Mouse (Mus musculus): ENCODE measurements around the gene Hist1h2bh.
"Not testable (repeated sequence)": the region's sequence is repeated elsewhere in the genome, so short reads cannot be mapped to it uniquely, and the experiment has no call there.

The Hist1h2bh gene

DNA sequence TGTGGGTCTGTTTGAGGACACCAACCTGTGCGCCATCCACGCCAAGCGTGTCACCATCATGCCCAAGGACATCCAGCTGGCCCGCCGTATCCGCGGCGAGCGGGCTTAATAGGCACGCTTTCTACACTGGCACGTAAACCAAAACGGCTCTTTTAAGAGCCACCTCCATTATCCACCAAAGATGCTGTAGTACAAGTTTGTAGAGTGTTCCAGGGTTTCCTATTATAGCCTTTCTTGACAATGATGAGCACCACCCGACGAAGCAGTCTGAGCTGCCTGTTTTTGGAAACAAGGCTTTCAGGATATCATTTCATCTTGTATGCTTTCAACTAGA is 1.6 kb upstream of the Hist1h2bh start:
- H3K36me3 ChIP-seq (ENCODE audit: control insufficient read depth, insufficient read depth, low read length, poor library complexity, severe bottlenecking); H3K27me3 ChIP-seq (ENCODE audit: control insufficient read depth, insufficient read depth, low read length, poor library complexity, severe bottlenecking); DNase-seq (ENCODE audit: low read depth, low spot score): not testable (repeated sequence)

DNA sequence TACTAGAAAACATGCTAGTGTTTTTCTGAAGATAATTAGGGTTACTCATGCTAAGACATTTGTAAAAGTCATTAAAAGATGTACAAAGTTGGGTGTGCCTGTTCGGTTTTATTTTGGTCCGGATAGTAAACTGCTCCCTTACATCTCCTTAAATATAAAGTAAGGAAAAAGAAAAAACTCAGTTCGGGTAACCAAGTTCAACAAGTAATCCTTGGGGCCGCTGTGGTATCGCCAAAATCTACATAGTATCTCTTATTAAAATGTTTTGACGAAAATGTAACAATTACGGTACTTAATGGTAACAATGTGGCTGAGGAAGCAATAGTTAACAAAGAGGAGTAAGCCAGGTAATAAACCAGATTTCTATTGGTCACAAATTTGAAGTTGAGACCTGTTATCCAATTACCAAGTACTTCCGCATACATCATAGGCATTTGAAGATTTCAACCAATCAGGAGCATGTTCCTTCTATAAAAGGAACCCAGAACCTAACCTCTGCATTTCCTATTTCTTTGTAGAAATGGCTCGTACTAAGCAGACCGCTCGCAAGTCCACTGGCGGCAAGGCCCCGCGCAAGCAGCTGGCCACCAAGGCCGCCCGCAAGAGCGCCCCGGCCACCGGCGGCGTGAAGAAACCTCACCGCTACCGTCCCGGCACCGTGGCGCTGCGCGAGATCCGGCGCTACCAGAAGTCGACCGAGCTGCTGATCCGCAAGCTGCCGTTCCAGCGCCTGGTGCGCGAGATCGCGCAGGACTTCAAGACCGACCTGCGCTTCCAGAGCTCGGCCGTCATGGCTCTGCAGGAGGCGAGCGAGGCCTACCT is 984 bp upstream of the Hist1h2bh start, which contains the start of gene Hist1h3f:
TSS of gene Hist1h3f (plus strand) at position 88 of the 822 bp plus-strand sequence.
- DNase-seq (ENCODE audit: low read depth, low spot score), result peak; percentile 96
- Histone ChIP-seq H3K36me3 (ENCODE audit: control insufficient read depth, insufficient read depth, low read length, poor library complexity, severe bottlenecking) (0 out of 2 replicates have a peak, but pooled peaks cover 2% of the 10 kb centered on the region), H3K27me3 (ENCODE audit: control insufficient read depth, insufficient read depth, low read length, poor library complexity, severe bottlenecking) (no peaks in the 10 kb centered on the region)

DNA sequence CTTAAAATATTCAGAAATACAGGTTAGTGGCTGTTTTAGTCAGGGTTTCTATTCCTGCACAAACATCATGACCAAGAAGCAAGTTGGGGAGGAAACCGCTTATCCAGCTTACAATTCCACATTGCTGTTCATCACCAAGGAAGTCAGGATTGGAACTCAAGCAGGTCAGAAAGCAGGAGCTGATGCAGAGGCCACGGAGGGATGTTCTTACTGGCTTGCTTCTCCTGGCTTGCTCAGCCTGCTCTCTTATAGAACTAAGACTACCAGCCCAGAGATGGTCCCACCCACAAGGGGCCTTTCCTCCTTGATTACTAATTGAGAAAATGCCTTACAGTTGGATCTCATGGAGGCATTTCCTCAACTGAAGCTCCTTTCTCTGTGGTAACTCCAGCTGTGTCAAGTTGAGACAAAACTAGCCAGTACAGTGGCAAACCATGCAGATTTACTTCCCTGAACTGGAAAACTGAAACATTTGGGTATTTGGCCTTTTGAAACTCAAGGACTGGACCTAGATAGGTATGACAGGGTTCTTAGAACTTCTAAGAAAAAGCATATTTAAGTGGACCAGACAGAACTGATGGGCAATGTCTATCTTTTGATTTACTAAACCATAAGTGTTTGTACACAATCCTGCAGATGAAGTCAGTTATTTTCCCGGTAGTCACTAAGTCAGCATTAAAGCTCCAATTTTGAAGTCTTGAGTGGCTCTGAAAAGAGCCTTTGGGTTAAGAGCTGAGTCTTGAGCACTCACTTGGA is 789 bp downstream of the Hist1h2bh start:
- H3K36me3 ChIP-seq (ENCODE audit: control insufficient read depth, insufficient read depth, low read length, poor library complexity, severe bottlenecking); H3K27me3 ChIP-seq (ENCODE audit: control insufficient read depth, insufficient read depth, low read length, poor library complexity, severe bottlenecking); DNase-seq (ENCODE audit: low read depth, low spot score): not testable (repeated sequence)

DNA sequence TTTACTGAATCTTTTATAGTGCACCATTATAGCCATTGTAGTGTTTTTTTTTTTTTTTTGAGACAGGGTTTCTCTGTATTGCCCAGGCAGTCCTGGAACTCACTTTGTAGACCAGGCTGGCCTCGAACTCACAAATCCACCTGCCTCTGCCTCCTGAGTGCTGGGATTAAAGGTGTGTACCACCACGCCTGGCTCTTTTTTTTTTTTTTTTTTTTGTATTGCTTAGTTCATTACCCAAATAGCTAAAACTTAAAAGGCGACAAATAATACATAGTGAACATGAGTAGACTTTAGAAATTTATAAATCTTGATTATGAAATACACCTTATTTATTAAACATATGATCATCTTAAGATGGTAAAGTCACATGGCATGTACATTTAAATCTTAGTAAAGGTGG is 1.7 kb downstream of the Hist1h2bh start:
- Histone ChIP-seq H3K27me3 (ENCODE audit: control insufficient read depth, insufficient read depth, low read length, poor library complexity, severe bottlenecking) (no peaks in the 10 kb centered on the region), H3K36me3 (ENCODE audit: control insufficient read depth, insufficient read depth, low read length, poor library complexity, severe bottlenecking) (0 out of 2 replicates have a peak, but pooled peaks cover 2% of the 10 kb centered on the region)
- DNase-seq (ENCODE audit: low read depth, low spot score), result no peak

DNA sequence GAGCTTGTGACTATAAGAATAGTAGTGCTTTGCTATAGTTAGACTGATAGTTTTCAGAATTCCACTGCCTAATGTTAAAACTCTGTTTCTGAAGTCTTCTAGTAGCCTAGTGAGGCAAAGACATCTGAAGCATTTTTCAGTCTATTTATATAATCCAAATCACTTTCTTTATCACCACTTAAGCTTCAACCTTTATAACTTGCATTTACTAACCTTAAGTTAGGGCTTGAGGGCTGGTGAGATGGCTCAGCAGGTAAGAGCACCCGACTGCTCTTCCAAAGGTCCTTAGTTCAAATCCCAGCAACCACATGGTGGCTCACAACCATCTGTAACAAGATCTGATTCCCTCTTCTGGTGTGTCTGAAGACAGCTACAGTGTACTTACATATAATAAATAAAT is 3.4 kb downstream of the Hist1h2bh start:
- not testable (repeated sequence) for H3K27me3 ChIP-seq (ENCODE audit: control insufficient read depth, insufficient read depth, low read length, poor library complexity, severe bottlenecking); DNase-seq (ENCODE audit: low read depth, low spot score); H3K36me3 ChIP-seq (ENCODE audit: control insufficient read depth, insufficient read depth, low read length, poor library complexity, severe bottlenecking)

DNA sequence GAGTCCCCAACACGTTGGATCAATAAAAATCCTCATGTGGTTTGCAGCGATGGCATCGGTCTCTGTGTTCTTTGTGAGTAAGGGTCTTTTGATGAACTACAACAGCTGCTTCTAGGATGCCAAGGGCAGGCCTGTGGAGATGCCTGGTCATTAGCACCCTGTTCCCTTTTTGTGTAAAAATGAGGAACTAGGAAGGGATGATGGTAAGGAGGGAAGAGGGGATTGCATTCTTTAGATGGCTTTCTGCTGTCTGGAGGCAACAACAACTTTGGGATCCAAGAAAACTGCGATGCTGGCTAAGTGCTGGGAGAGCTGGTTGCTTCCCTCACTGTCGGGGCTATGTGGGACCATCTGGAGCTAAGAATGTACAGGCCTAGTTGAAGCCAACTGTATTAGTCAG is 4.9 kb downstream of the Hist1h2bh start:
- no peak for DNase-seq (ENCODE audit: low read depth, low spot score)
- Histone ChIP-seq H3K36me3 (ENCODE audit: control insufficient read depth, insufficient read depth, low read length, poor library complexity, severe bottlenecking) (no peaks in the 10 kb centered on the region), H3K27me3 (ENCODE audit: control insufficient read depth, insufficient read depth, low read length, poor library complexity, severe bottlenecking) (no peaks in the 10 kb centered on the region)

DNA sequence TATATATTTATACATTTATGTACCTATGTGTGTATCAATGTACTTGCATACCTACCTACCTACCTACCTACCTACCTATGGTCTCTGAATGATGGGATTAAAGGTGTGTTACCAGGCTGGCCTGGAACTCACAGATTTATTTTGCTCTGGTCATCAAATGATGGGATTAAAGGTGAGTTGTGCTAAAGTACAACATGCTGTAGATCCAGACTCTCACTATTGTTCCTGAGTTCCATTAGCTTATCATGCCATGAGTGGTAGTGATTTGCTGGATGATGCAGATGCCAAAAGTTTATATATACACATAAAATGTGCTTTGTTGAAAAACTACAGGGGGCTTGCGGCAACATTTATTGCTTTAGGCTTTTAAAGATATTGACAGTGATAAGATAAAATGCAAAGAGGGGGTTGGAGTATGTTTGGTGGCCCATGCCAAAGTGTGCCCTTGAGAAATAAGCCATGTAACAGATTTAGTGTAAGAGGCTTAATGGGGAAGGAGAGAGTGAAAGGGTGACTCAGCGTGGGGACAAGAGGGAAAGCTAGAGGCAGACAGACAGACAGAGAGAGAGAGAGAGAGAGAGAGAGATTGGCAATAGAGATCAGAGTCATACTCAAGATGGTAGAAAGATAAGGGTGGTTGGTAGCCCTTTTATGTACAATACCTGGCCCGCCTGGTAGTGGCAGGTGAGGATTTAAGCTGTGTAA is 6.0 kb downstream of the Hist1h2bh start:
- H3K36me3 ChIP-seq (ENCODE audit: control insufficient read depth, insufficient read depth, low read length, poor library complexity, severe bottlenecking), result no peaks in the 10 kb centered on the region
- no peaks in the 10 kb centered on the region for H3K27me3 ChIP-seq (ENCODE audit: control insufficient read depth, insufficient read depth, low read length, poor library complexity, severe bottlenecking)
- no peak for DNase-seq (ENCODE audit: low read depth, low spot score)

DNA sequence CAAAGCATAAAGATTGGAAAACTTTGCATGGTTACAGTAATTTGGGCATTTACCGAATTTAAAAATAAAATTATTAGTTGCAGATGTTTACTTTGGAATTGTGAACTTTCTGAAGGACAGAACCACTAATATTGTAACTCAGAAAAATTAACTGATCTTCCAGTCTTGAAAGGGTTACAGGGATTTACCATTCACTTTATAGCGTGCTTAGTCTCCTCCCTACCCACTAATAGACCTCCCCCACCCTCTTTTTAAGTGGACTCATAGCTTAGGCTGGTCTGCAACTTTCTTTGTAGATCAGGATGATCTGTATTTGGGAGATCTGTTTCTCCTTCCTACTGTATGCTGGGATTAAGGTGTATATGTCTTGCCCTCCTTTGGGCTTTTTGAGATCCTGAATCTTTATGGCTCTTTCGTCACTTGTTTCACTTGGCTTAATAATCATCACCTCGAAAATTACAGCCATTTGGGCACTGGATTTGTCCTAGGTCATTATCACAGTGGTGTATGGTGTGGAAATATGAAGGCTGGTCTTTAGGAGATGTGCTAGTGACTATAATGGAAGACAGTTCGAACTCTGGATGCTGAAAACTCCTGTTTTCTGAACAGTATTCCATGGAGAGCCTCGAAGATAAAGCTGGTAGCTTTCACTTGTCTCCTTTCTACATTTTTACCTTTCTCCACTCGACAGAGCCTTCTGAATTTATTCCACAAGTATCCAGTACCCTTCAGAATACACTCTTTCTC is 6.9 kb downstream of the Hist1h2bh start:
- no peaks in the 10 kb centered on the region for H3K27me3 ChIP-seq (ENCODE audit: control insufficient read depth, insufficient read depth, low read length, poor library complexity, severe bottlenecking)
- no peaks in the 10 kb centered on the region for H3K36me3 ChIP-seq (ENCODE audit: control insufficient read depth, insufficient read depth, low read length, poor library complexity, severe bottlenecking)
- DNase-seq (ENCODE audit: low read depth, low spot score), result no peak

DNA sequence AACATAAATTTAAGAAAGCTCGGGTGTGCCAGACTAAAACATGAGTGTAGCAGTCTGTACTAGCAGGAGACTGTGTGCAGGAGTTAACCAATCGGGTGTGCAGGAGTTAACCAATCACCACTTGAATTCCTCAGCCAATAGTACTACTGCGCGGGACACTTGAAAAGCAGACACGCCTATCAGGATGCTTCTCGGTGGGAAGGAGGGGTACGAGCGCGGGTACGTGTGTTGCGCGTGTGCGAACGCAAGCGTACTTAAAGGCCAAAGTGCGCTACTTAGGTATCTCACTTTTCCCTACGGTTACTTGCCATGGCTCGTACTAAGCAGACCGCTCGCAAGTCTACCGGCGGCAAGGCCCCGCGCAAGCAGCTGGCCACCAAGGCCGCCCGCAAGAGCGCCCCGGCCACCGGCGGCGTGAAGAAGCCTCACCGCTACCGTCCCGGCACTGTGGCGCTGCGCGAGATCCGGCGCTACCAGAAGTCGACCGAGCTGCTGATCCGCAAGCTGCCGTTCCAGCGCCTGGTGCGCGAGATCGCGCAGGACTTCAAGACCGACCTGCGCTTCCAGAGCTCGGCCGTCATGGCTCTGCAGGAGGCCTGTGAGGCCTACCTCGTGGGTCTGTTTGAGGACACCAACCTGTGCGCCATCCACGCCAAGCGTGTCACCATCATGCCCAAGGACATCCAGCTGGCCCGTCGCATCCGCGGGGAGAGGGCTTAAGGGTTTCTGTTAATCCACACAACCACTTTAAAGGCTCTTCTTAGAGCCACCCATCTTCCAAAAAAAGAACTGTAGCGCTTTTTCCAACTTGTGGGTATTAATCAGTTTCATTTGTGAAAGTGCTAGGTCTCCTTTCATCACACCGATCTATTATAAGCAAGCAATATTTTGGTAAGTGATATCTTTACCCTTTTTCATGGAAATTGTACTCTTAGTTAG is 7.8 kb downstream of the Hist1h2bh start, which contains the start of gene Hist1h3g:
TSS of gene Hist1h3g (plus strand) at position 286 of the 939 bp plus-strand sequence.
- H3K27me3 ChIP-seq (ENCODE audit: control insufficient read depth, insufficient read depth, low read length, poor library complexity, severe bottlenecking); H3K36me3 ChIP-seq (ENCODE audit: control insufficient read depth, insufficient read depth, low read length, poor library complexity, severe bottlenecking): not testable (repeated sequence)
- DNase-seq (ENCODE audit: low read depth, low spot score), result peak; percentile 92

DNA sequence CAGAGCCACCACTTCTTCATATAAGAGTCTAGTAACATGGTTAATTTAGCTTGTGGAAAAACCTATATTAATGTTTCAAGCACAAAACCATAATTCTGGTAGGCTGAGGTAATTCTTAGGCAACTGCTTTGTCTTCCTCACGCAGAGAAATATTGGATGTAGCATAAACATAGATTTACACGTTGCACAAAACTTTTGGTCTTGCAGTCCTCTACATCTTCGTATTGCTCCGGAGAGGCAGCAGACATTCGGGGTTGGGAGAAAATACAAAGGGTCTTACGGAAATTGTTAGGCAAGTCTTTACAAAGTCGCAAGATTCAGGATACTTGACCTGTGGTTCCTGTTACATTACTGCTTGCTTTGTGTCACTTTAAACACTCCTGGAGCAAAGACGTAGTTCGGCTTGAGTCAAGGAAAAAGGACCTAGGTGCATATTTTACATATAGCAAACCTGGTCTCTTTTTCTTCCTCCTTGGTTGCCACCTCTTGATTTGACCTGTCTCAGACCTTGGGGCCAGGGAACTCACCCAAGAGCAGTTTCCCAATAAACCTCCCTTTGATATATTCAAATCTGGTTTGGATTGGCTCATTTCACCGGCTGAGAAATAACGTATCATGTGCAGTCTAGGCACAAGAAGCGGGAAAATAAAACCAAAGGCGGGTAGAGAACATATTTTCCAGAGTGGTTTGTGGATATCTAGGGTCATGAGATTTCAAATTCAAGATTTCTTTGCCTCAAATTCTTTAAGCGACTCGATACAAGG is 8.6 kb downstream of the Hist1h2bh start:
- H3K27me3 ChIP-seq (ENCODE audit: control insufficient read depth, insufficient read depth, low read length, poor library complexity, severe bottlenecking), result no peaks in the 10 kb centered on the region
- H3K36me3 ChIP-seq (ENCODE audit: control insufficient read depth, insufficient read depth, low read length, poor library complexity, severe bottlenecking), result no peaks in the 10 kb centered on the region
- DNase-seq (ENCODE audit: low read depth, low spot score), result no peak

DNA sequence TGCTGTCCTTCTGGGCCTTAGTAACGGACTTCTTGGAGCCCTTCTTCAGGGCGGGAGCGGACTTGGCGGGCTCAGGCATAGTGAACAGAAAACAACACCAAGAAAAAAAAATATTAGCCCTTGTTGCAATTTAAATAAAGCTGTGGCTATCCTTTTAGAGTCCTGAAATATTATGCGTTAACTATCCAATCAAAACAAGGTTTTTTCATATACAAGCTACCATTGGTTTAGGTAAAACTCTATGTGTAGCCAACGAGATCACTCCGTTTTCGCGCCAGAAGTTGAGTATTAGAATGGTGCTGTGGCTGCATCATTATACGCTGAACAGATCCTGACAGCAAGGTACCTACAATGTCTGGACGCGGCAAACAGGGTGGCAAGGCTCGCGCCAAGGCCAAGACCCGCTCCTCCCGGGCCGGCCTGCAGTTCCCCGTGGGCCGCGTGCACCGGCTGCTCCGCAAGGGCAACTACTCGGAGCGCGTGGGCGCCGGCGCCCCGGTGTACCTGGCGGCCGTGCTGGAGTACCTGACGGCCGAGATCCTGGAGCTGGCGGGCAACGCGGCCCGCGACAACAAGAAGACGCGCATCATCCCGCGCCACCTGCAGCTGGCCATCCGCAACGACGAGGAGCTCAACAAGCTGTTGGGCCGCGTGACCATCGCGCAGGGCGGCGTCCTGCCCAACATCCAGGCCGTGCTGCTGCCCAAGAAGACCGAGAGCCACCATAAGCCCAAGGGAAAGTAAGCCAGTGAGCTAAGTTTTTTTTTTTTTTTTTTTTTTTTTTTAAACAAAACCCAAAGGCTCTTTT is 9.4 kb downstream of the Hist1h2bh start, which contains the start of gene Hist1h2af:
TSS of gene Hist1h2af (plus strand) at position 347 of the 808 bp plus-strand sequence.
- not testable (repeated sequence) for H3K27me3 ChIP-seq (ENCODE audit: control insufficient read depth, insufficient read depth, low read length, poor library complexity, severe bottlenecking); H3K36me3 ChIP-seq (ENCODE audit: control insufficient read depth, insufficient read depth, low read length, poor library complexity, severe bottlenecking)
- DNase-seq (ENCODE audit: low read depth, low spot score), result peak; percentile 83

DNA sequence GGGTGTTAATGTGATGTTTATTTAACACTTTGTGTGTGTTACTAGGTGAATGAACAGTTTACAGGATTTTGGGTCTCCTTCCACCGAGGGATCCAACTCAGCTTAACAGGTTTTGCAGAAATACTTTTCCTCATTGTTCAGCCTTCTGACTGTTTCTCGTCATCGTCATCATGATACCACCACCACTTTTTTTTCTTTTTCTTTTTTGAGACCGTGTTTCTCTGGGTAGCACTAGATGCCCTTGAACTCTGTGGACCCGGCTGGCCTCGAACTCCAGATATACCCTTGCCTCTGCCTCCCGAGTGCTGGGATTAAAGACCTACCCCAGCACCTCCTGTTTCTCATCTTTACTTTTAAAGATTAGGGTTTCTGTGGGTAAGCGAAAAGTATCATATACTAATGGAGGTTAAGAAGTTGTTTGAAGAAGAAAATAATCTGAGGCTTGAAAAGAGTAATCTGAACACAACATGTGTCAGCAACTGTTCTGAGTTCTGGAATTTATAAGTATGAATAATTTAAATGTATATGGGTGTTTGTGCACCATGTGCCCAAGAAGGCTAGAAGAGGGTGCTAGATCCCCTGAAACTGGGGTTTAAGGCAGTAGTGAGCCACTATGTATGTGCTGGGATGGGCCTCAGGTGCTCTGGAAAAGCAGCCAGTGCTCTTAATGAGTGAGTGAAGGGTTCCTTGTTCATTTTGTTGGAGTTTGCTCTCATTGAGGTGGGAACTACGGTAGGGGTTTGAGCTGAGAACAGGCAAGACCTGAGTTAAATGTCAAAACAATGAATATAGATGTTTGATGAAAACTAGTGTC is 10.7 kb downstream of the Hist1h2bh start:
- H3K36me3 ChIP-seq (ENCODE audit: control insufficient read depth, insufficient read depth, low read length, poor library complexity, severe bottlenecking), result no peaks in the 10 kb centered on the region
- no peak for DNase-seq (ENCODE audit: low read depth, low spot score)

More for the DNA sequence above, 10.7 kb downstream of the Hist1h2bh start:
- no peaks in the 10 kb centered on the region for H3K27me3 ChIP-seq (ENCODE audit: control insufficient read depth, insufficient read depth, low read length, poor library complexity, severe bottlenecking)

Data from splenic B cell, adult 2 months (primary cell).